Mouse (Mus musculus): ENCODE results near the gene Ctdspl. TPM values are rescaled to one million over a fixed set of nuclear protein-coding genes. Genes with fewer than 3 reads are reported as not detected.

The Ctdspl gene
- polyA plus RNA-seq, 1 experiment = 25.1 TPM

GRCm38 (mm10) chr9:119060701-119061100, 134.4 kb downstream of the Ctdspl start:
- TF ChIP-seq POLR2A (IDR thresholded peaks at IDR 0.05; ENCODE audit: low read depth, low read length) (no peak), CTCF (IDR thresholded peaks at IDR 0.05; ENCODE audit: borderline replicate concordance, insufficient read depth, low read length) (no peak)
- no peaks in the 10 kb centered on the region for H3K4me1 ChIP-seq (ENCODE audit: control insufficient read depth, insufficient read depth, low read length)
- no peak overlapping the region for H3K4me3 ChIP-seq (ENCODE audit: insufficient read depth, low read length)
- H3K27ac ChIP-seq (ENCODE audit: insufficient read depth, low read length) = no peak overlapping the region

DNA sequence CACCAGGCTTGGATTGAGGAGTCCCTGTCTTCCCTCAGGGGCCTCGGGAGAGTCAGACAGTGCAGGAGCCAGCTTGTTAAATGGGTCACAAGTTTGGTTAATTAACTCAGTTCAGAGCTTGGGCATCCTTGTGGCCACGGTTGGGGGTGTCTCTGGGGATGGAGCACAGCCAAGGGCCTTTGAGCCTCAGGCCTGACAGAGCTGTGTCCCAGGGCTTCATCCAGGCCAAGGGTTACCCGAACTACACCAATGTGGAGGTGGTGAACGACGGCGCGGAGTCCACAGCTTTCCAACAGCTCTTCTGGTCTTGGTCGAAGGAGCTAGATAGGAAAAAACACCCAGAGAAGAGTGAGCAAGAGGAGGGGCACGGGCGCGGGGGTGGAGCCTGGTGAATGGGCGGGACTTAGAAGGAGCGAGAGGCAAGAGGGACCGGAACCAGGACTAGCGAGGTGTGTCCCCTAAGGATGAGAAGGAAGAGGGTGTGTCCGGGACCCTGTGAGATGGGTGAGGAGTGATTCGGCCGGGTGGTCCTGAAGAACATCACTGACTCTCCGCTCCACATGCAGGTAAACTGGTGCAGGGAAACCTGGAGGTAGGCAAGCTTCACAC, 136.9 kb downstream of the Ctdspl start:
- Histone ChIP-seq H3K4me1 (ENCODE audit: control insufficient read depth, insufficient read depth, low read length) (no peaks in the 10 kb centered on the region), H3K4me3 (ENCODE audit: insufficient read depth, low read length) (no peak overlapping the region), H3K27ac (ENCODE audit: insufficient read depth, low read length) (no peak overlapping the region)
- TF ChIP-seq CTCF (IDR thresholded peaks at IDR 0.05; ENCODE audit: borderline replicate concordance, insufficient read depth, low read length) = no peak
- TF ChIP-seq POLR2A (IDR thresholded peaks at IDR 0.05; ENCODE audit: low read depth, low read length) = no peak

DNA sequence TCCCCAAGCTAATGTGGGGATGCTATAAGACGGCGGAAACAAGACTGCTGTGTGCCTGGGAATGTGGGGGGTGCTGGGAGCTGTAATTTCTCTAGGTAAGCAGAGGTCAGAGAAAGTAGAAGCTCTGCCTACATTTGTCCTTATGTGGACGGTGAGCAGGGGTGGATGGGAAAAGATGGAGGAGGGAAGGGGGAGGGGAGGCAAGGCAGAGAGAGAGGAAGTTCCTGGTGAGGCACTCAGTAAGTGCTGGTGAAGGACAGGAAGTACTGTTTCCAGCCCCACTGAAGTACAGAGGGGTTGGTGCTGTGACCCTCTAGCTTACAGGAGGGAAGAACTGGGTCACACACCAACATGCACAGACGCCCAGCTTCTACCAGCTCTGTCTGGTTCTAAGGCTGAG, 138.0 kb downstream of the Ctdspl start:
- H3K4me3 ChIP-seq (ENCODE audit: insufficient read depth, low read length) = no peak overlapping the region
- no peak for TF ChIP-seq CTCF (IDR thresholded peaks at IDR 0.05; ENCODE audit: borderline replicate concordance, insufficient read depth, low read length)
- no peak for TF ChIP-seq POLR2A (IDR thresholded peaks at IDR 0.05; ENCODE audit: low read depth, low read length)
- H3K27ac ChIP-seq (ENCODE audit: insufficient read depth, low read length) = no peak overlapping the region
- no peaks in the 10 kb centered on the region for H3K4me1 ChIP-seq (ENCODE audit: control insufficient read depth, insufficient read depth, low read length)

- TF ChIP-seq POLR2A (IDR thresholded peaks at IDR 0.05; ENCODE audit: low read depth, low read length) = no peak
- peak; percentile 83; the same call in 1 of the 2 replicates for TF ChIP-seq CTCF (IDR thresholded peaks at IDR 0.05; ENCODE audit: borderline replicate concordance, insufficient read depth, low read length)
- Histone ChIP-seq H3K4me1 (ENCODE audit: control insufficient read depth, insufficient read depth, low read length) (no peaks in the 10 kb centered on the region), H3K27ac (ENCODE audit: insufficient read depth, low read length) (no peak overlapping the region), H3K4me3 (ENCODE audit: insufficient read depth, low read length) (no peak overlapping the region)
Observed at GRCm38 (mm10) chr9:119067601-119068000, 141.3 kb downstream of the Ctdspl start.

DNA sequence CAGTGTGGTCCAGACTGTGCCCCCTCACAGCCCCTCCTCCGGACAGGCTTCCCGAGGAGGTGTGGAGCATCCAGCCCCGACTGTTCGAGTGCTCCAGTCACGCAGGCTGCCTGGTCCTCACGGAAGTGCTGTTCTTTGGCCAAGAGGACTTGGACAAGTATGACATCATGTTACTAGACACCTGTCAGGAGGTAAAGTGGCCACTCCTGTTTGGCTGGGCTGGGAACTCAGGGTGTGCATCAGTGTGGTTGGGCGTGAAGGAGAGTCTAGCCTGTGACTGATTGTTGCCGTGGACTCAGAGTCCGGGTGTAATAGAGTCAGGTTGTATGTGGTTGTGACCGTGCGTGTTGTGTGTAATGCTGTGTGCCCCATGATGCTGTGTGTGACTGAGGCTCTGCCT, 142.0 kb downstream of the Ctdspl start:
- TF ChIP-seq POLR2A (IDR thresholded peaks at IDR 0.05; ENCODE audit: low read depth, low read length) (no peak), CTCF (IDR thresholded peaks at IDR 0.05; ENCODE audit: borderline replicate concordance, insufficient read depth, low read length) (no peak)
- Histone ChIP-seq H3K27ac (ENCODE audit: insufficient read depth, low read length) (no peak overlapping the region), H3K4me1 (ENCODE audit: control insufficient read depth, insufficient read depth, low read length) (no peaks in the 10 kb centered on the region), H3K4me3 (ENCODE audit: insufficient read depth, low read length) (no peak overlapping the region)

DNA sequence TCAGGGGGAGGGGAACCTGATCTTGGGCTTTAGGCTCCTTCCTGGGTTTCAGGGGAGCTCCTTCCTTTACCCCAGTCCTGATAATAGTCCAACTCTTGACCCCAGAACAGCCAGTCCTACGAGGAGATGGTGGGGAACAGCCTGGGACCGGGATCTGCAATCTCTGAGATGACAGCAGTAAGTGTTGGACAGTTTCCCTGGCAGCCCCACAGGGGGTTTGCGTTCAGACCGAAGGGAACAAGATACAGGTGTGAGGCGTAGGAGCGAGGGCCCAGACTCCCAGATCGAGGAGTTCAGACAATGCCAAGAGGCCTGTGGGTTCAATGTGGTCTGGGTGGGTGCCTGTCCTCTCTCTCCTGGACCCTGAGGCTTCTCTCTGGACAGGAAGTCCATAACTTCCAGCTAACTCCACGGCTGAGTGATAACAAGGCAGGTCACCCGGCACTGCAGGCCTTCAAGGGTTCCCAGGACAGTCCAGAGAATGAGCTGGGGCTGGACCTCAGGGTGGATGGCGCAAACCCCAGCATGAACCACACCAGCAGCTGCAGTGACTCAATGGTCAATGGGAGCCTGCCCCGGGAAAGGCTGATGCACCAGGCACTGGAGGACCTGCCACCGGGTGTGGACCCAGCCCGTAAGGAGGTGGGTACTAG, 144.0 kb downstream of the Ctdspl start:
- Histone ChIP-seq H3K4me3 (ENCODE audit: insufficient read depth, low read length) (no peak overlapping the region), H3K4me1 (ENCODE audit: control insufficient read depth, insufficient read depth, low read length) (no peaks in the 10 kb centered on the region), H3K27ac (ENCODE audit: insufficient read depth, low read length) (no peak overlapping the region)
- TF ChIP-seq POLR2A (IDR thresholded peaks at IDR 0.05; ENCODE audit: low read depth, low read length) (no peak), CTCF (IDR thresholded peaks at IDR 0.05; ENCODE audit: borderline replicate concordance, insufficient read depth, low read length) (no peak)

DNA sequence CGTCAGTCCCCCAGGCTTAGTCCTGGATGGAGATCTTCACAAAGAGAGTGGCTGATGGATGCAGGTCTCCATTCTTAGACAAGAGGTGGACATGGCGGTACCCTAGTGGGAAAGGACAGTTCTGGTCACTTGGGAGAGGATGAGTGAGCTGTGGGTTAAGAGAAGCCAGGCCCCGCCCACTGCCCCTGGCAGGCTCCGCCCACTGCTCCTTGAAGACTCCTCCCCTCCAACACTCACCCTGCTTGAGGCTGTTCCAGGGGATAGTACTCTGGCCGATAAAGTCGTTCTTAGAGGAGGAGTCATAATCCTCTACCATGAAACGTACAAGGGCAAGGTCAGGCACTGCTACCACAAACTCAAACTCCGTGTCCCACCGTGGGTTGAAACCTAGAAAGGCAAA, 145.5 kb downstream of the Ctdspl start:
- no peak overlapping the region for H3K4me3 ChIP-seq (ENCODE audit: insufficient read depth, low read length)
- TF ChIP-seq POLR2A (IDR thresholded peaks at IDR 0.05; ENCODE audit: low read depth, low read length) (no peak), CTCF (IDR thresholded peaks at IDR 0.05; ENCODE audit: borderline replicate concordance, insufficient read depth, low read length) (no peak)
- H3K27ac ChIP-seq (ENCODE audit: insufficient read depth, low read length) = no peak overlapping the region
- no peaks in the 10 kb centered on the region for H3K4me1 ChIP-seq (ENCODE audit: control insufficient read depth, insufficient read depth, low read length)

DNA sequence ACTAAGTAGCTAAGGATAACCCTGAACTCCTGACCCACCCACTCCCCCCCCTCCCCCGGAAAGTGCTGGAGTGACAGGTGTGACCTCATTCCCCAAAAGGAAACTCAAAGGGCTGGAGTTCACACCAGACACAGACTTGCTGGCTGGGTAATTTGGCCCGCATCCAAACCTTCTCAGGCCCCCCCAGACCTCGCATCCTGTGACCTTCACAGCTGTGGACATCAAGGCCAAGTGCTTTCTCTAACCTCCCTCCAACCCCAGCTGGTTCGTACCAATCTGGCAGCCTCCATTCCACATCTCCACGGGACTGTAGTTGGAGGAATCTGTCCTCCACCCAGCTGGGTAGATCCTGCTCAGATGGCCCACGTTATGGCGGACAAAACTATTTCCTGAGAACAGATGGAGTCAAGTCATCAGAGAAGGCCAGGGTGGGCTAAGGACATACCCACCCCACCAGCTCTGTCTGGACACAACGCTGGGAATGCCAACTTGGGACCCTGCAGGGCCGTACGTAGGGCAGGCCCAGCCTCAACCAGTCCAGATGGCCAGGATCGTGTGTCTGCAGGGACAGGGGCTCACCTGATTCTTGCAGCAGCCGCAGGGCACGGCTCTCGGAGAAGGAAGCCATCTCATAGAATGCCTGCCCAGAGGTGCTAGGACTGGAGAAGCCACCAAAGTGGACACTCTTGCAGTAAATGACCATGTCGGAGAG, 147.1 kb downstream of the Ctdspl start:
- H3K4me1 ChIP-seq (ENCODE audit: control insufficient read depth, insufficient read depth, low read length) = no peaks in the 10 kb centered on the region
- H3K27ac ChIP-seq (ENCODE audit: insufficient read depth, low read length) = no peak overlapping the region
- TF ChIP-seq CTCF (IDR thresholded peaks at IDR 0.05; ENCODE audit: borderline replicate concordance, insufficient read depth, low read length) (no peak), POLR2A (IDR thresholded peaks at IDR 0.05; ENCODE audit: low read depth, low read length) (no peak)
- H3K4me3 ChIP-seq (ENCODE audit: insufficient read depth, low read length) = no peak overlapping the region

DNA sequence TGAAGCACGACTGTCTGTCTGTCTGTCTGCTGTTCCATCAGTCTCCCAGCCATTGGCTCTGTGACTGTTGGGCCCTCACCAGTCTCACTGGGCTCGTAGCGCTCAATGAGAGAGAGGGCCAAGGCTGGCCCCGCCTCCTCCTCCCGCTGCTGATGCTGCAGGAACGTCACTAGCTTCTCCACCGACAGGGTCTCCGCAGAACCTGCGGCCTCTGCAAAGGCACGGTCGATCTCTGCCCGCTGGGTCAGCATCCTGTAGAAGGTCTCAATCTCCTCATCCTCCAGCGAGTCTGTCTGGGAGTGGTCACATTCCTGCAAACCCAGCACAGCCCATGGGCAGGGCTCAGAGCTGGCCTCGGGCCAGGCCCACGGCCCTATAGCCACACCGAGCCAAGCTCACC, 149.4 kb downstream of the Ctdspl start:
- H3K27ac ChIP-seq (ENCODE audit: insufficient read depth, low read length) = no peak overlapping the region
- H3K4me1 ChIP-seq (ENCODE audit: control insufficient read depth, insufficient read depth, low read length) = no peaks in the 10 kb centered on the region
- no peak overlapping the region for H3K4me3 ChIP-seq (ENCODE audit: insufficient read depth, low read length)
- TF ChIP-seq POLR2A (IDR thresholded peaks at IDR 0.05; ENCODE audit: low read depth, low read length) = no peak

DNA sequence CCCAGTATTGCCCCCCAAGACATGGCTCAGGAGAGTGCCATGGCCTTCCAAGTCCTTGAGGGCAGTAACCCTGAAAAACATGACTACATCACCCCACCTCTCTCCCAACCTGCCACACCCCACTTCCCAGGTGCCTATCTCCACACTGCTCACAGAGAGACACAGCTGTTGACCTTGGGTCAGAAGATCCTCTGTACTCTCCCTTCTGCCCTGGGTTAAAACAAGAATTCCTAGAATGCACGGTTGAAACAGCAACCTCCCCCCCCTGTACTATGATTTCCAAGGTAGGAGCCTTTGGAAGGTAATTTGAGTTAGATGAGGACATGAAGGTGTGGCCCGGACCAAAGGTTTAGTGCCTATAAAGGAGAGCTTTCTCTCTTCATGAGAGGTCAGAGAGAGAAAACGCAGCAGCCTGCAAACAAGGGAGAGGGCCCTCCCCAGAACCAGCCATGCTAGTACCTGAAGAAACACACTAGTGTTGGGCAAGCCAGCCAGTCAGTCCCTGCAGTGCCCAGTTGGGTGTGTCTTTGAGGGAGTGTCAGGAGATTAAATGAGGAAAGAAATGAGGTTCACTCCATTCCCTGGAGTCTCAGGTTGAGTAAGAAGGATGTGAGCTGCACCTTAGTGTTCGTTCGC, 153.9 kb downstream of the Ctdspl start:
- H3K4me3 ChIP-seq (ENCODE audit: insufficient read depth, low read length) = no peak overlapping the region
- TF ChIP-seq POLR2A (IDR thresholded peaks at IDR 0.05; ENCODE audit: low read depth, low read length) = no peak
- TF ChIP-seq CTCF (IDR thresholded peaks at IDR 0.05; ENCODE audit: borderline replicate concordance, insufficient read depth, low read length) = no peak
- no peaks in the 10 kb centered on the region for H3K4me1 ChIP-seq (ENCODE audit: control insufficient read depth, insufficient read depth, low read length)
- H3K27ac ChIP-seq (ENCODE audit: insufficient read depth, low read length) = no peak overlapping the region
